Mouse (Mus musculus) gastrocnemius, postnatal 36 days (tissue): ENCODE results near the gene Flot1. TPM values are rescaled to one million over a fixed set of nuclear protein-coding genes. Genes with fewer than 3 reads are reported as not detected.
A peak's percentile ranks its signal among the peaks of the same experiment; 100 is the strongest.

Experiments used
- DNase-seq, 2 experiments: peaks; one replicate each; pipeline ENCODE4 v3.0.0; 2022
- intact Hi-C: fragments of 180-260 bp; cut with DNase I; formaldehyde crosslinking; loops from one replicate; pipeline ENCODE4 v1.15.1; 2025
- long read RNA-seq, 2 experiments: library from polyadenylated mRNA; stranded (forward); transcript quantifications; one replicate each; pipeline ENCODE4 v2.0.0; 2021
- total RNA-seq, 2 experiments: library from RNA; stranded (reverse); gene quantifications; 2 replicates each; pipeline ENCODE4 v1.2.3; 2021

The Flot1 gene
- total RNA-seq, result 10 to 100 TPM; 44.0 to 44.1 TPM
- long read RNA-seq, experiment 1, transcript Flot1-201 (13 exons, 1,825 nt), result major isoform, 39 of 83 reads
- long read RNA-seq, experiment 1, partial matches to known transcripts, result 38 of 83 reads
- long read RNA-seq, experiment 1, other reads (novel, unspliced or antisense), result 6 of 83 reads
- long read RNA-seq, experiment 2, transcript Flot1-201 (13 exons, 1,825 nt), result major isoform, 55 of 98 reads
- long read RNA-seq, experiment 2, partial matches to known transcripts, result 39 of 98 reads
- long read RNA-seq, experiment 2, other reads (novel, unspliced or antisense), result 4 of 98 reads

GRCm38 (mm10) chr17:35822964-35823937, at the start of gene Flot1:
Gene Flot1, plus strand, starts transcription at chr17:35823230.
- DNase-seq, result peak; percentile 83
- intact Hi-C loops, result loop anchor here (5.0 kb wide), 1 partner anchor 364 kb away; no protein-coding TSS in a partner anchor

GRCm38 (mm10) chr17:35776811-35777609, 46.0 kb upstream of the Flot1 start:
- intact Hi-C loops, result no loop called here
- DNase-seq, result peak; percentile 77 to 79

DNA sequence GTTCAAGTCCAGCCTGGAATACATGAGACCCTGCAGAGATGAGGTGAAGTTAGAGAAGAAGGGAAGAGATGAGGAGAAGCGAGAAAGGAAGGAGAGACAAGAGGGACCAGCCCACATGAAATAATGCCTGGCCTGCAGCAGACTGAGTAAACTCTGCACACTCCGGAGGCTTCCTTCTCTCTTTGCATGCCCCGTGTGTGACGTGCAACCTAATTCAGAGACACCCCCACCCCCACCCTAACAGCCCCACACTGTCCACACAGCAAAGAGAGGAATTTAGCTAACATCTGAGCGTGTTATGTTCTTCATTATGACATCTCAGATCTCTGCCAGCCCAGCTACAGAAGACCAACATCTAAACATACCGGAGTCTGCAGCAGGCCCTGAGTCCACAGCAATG, 44.1 kb upstream of the Flot1 start:
- no peak for DNase-seq
- intact Hi-C loops, result no loop called here

DNA sequence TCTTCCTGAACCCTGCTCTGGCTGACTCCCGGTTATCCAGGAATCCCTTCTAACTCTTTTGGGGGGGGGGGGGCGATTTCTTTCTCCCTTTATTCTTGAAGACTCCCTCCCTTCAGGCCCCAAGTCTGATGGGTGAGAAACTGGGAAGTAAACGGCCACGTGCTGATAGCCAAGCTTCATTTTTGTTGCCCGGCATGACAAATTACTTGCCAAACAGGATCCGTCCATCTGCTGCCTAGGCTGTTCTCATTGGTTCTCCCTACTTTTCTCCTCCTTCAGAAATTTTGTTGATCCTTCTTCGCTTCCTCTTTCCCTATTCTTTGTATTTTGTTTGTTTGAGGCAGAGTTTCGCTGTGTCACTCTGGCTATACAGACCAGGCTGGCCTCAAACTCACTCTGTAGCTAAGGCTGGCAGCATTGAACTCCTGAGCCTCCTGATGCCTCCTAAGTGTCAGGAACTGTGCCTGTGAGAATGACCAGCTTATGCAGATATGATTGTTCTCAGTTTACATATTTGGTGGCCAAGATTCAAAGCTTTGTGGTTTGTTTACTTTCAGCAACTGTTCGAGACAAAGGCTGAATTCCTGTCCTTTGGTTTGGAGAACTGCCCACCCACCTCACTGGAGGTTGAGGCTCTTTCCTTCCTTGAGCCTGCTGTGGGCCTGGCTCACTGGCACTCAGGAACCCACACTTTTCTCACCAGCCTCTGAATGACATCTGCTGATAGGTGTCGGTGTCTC, 43.4 kb upstream of the Flot1 start:
- intact Hi-C loops, result no loop called here
- DNase-seq, result no peak

- intact Hi-C loops, result no loop called here
- DNase-seq, result no peak
These were observed 42.7 kb upstream of the Flot1 start for GRCm38 (mm10) chr17:35780362-35780761.

DNA sequence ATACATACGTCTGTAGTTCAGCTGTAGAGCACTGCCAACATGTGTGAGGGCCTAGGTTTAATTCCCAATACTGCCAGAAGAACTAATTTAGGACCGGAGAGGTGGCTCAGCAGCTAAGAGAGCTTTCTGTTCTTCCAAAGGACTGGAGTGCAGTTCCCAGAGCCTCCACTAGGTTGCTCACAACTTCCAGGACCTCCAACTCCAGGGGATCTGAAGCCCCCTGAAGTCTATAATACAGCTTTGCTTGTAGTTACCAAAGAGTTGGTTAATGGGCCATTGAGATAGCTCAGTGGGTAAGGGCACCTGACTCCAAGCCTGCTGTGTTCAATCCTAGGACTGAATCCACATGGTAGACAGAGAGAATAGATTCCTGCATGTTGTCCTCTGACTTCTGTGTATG, 40.6 kb upstream of the Flot1 start:
- DNase-seq, result no peak
- intact Hi-C loops, result no loop called here

DNA sequence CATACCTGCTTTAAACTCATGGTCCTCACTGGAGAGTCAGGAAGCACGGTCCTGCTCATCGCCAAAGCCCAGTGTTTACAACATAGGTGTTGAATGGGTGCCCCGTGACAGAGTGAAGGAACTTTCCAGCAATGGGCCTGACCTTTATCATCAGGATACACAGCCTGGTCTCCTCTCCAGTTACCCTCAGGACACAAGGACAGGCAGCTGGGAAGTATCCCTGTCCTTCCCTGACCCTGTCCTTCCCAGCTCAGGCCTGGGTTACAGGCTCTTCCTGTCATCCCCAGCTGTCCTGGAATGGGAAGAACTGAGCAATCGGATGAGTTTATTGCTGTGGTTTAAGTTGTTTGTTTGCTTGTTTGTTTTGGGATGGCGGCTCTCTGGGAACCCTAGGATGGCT, 40.1 kb upstream of the Flot1 start:
- no peak for DNase-seq
- intact Hi-C loops, result no loop called here

DNA sequence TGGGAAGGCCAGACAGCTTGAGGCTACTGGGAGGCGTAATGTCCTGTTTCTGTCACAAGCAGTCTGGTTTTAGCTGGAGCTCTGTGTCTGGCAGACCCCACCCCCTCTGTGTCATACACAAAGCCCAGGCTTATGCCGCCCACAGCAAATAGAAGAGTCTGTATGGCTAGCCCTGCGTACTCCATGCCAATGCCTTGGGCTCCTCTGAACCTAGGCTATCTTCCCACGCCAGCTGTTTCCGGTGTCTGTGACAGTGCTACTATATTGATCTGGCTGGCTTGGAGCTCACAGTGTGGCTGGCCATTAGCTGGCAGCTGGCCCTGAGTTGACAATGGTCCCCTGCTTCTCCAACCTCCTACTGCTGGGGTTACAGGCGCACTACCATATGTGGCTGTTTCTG, 39.1 kb upstream of the Flot1 start:
- no peak for DNase-seq
- intact Hi-C loops, result no loop called here

- no peak for DNase-seq
- intact Hi-C loops, result no loop called here
These were observed 37.9 kb upstream of the Flot1 start for GRCm38 (mm10) chr17:35785140-35785539.

- intact Hi-C loops, result no loop called here
- no peak for DNase-seq
These were observed 35.5 kb upstream of the Flot1 start for GRCm38 (mm10) chr17:35787493-35787892.

- no peak for DNase-seq
These were observed 35.0 kb upstream of the Flot1 start for GRCm38 (mm10) chr17:35788025-35788424.

GRCm38 (mm10) chr17:35790933-35791332, 32.1 kb upstream of the Flot1 start:
- no peak for DNase-seq
- intact Hi-C loops, result no loop called here

More at GRCm38 (mm10) chr17:35788025-35788424, 35.0 kb upstream of the Flot1 start:
- intact Hi-C loops, result no loop called here

DNA sequence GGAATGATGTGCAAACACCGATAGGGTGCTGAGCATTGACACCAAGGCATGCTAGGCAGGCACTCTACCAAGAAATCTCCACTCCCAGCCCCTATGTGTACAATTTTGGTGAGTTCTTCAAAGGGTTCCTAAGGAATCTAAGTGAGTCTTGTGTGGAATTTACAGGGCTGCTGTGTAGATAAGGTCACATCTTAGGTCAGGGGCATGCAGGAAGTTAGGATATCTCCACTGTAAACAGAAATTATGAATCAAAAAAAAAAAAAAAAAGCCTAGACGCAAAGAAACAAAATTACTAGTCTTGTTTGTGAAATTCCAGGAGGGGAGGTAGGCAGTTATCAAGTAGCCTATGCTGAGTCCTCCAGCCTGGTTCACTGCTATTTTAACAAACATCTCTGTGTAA, 30.2 kb upstream of the Flot1 start:
- no peak for DNase-seq
- intact Hi-C loops, result no loop called here

GRCm38 (mm10) chr17:35795099-35795498, 27.9 kb upstream of the Flot1 start:
- DNase-seq, result no peak
- intact Hi-C loops, result no loop called here

- no peak for DNase-seq
- intact Hi-C loops, result no loop called here
These were observed 27.4 kb upstream of the Flot1 start for GRCm38 (mm10) chr17:35795656-35796055.

- intact Hi-C loops, result no loop called here
These were observed 26.2 kb upstream of the Flot1 start for GRCm38 (mm10) chr17:35796835-35797234.

GRCm38 (mm10) chr17:35800905-35801304, 22.1 kb upstream of the Flot1 start:
- no peak for DNase-seq
- intact Hi-C loops, result loop anchor here (5.0 kb wide), 1 partner anchor 59 kb away; no protein-coding TSS in a partner anchor

More at GRCm38 (mm10) chr17:35796835-35797234, 26.2 kb upstream of the Flot1 start:
- DNase-seq, result no peak

GRCm38 (mm10) chr17:35803020-35803419, 20.0 kb upstream of the Flot1 start:
- DNase-seq, result no peak
- intact Hi-C loops, result loop anchor here (5.0 kb wide), 1 partner anchor 61 kb away; no protein-coding TSS in a partner anchor

GRCm38 (mm10) chr17:35803858-35804399, 19.1 kb upstream of the Flot1 start:
- intact Hi-C loops, result loop anchor here (5.0 kb wide), 1 partner anchor 62 kb away; no protein-coding TSS in a partner anchor
- DNase-seq, result no peak
